Mouse (Mus musculus) left cerebral cortex, postnatal 25 days (tissue): ENCODE measurements around the gene Efr3b. TPM values are rescaled to one million over a fixed set of nuclear protein-coding genes. Genes with fewer than 3 reads are reported as not detected.

ENCODE experiments used
- DNase-seq, 2 experiments: peaks; one replicate each; pipeline ENCODE4 v3.0.0; 2022; ENCODE audit warnings: low spot score in 2 of 2, mixed read lengths in 1 of 2
- intact Hi-C: fragments of 180-260 bp; cut with DNase I; formaldehyde crosslinking; loops from one replicate; pipeline ENCODE4 v1.15.1; 2025
- total RNA-seq, 2 experiments: library from RNA; stranded (reverse); gene quantifications; 2 replicates each; pipeline ENCODE4 v1.2.3; 2021

Gene Efr3b
- total RNA-seq, 2 experiments from 2014 or later = 97.7 to 102 TPM

DNA sequence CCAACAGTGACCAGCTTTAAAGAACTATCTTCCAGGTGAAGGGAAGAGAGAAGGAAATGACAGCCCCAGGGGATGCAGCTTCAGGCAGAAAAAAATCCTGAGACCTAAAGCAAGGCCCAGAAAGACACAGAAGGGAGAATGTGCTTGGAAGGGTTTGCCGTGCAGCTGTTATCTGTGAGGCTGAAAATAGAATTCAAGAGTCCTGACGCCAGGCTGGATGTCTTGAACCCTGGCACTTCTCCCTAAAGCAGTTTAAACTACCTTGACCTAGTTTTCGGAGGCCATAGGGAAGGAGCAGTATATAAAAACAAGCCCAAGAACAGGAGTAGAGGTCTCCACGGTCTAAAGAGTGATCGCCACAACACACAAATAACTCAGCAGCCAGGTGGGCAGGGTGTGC is 3.7 kb upstream of the Efr3b start:
- no peak for DNase-seq
- intact Hi-C loops = no loop called here

DNA sequence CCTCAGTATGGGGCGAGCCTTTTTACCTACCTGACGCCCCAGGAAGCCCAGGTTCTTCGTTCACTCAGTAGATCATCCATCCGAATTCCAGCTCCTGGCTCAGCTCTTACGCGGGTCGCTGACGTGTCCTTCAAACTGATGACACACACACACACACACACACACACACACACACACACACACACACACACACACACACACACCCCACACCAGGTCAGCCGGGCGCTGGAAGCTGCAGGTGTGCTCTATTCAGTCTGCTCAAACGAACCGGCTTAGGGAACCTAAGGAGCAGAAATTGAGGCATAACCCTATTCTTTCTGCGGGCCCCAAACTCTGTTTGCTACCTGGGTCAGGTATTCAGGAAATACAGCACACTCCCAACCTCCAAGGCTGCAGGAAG is 331 bp upstream of the Efr3b start:
- intact Hi-C loops = loop anchor here (2.0 kb wide), 2 partner anchors 32 to 42 kb away; no protein-coding TSS in a partner anchor
- DNase-seq = no peak

DNA sequence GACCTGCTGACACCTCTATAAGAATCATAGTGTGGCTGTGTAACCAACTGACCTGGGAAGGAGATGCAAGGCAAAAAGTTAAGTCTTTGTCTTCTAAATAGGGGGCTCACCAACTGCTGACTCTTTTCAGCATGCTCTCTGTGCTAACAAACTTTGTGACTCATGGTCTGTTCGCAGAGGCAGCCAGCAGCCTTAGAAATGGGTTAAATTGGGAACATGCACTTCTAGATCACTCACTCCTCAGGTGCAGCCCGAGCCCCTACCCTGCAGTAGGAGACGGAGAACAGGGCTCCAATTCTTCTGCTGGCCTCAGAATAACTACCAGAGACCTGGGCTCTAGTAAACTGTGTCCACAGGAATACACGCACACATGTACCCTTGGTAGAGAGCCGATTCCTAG is 1.2 kb downstream of the Efr3b start:
- intact Hi-C loops = loop anchor here (1.0 kb wide), 1 partner anchor 54 kb away; no protein-coding TSS in a partner anchor

DNA sequence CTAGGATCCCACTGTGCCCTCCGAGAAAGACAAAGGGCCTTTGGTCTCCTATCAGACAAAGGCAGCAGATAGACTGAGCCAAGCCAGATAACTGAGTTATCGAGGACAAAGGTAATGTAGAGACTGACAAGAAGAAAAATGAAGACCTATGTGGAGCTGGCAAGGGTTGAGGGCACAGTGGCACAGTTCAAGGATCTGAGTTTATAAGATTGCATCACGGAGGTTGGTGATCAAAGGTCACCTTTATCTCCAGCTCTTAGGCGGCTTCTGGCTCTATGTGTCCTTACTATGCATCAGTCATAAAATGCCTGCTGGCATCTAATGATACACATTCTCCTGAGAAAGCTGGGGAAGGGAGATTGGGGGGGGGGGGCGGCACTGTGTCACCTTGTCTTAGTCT is 2.6 kb downstream of the Efr3b start:
- intact Hi-C loops = no loop called here
- DNase-seq = no peak

More for the DNA sequence above, 1.2 kb downstream of the Efr3b start:
- DNase-seq = peak in 1 of 2 experiments; percentile 62

DNA sequence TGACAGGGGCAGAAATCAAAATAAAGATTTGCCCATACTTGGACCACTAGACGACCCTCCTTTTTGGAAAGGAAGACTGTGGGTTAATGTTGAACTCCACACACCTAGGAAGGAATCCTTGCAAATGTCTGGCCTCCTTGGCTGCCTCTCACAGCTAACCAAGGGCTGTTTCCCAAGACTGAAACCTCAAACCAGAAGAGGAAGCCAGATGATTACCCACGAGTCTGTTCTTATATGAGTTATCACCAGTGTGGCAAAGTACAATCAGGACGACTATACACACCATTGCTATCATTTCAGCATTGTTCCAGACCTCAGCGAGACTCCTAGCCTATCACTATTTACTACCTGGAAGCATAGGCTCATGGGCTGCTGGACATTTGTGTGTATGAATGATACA is 9.7 kb downstream of the Efr3b start:
- DNase-seq = no peak
- intact Hi-C loops = no loop called here

DNA sequence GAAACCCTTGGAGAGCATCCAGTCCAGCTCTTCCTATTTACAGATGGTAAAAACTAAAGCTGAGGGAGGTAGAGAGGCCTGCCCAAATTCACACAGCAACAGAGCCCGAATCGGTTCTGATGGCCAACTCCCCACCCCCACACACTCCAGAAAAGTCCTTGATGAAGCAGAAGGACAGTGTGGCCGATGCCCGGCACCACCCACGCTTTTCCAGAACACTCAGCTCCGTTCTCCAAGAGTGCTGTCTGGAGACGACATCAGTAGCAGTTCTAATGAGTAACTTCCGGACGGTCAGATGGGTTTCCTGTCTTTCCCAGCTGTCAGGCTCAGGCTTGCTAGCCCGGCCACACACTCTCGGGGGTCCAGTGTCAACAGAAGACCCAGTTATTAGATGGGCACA is 10.2 kb downstream of the Efr3b start:
- peak; percentile 59 to 81 for DNase-seq
- intact Hi-C loops = no loop called here

DNA sequence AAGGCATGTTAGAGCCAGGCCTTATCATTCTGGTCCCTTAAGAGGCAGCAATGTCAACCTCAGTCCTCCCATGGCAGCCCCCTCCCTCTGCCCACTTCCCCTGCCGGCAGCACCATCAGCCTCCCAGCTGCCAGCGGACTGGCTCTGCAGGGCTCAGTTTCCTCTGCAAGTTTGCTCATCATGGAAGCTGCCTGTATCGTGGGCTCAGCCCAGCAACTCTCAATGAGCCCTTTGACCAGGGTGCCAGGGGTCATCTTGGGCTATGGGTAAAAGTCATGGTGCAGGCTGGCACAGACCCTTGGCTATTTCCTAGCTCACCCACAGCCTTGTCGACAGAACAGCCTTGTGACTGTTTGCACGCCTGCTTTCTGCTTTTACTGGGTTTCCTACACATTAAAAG is 14.4 kb downstream of the Efr3b start:
- intact Hi-C loops = no loop called here
- no peak for DNase-seq

DNA sequence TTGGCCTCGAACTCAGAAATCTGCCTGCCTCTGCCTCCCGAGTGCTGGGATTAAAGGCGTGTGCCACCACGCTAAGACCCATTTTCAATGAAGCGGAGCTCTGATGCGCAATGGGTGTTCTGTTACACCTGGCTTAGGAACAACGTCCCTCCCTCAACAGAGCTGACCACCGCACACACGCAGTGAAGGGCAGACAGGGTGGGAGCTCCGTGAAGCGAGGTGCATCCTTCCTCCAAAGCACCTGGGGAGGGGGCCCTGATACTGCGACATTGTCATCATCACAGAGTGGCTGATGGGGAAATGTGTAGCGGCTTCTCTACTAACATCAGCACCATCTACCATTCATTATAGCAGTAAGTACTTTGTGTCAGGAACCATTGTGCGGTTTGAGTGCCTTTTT is 15.2 kb downstream of the Efr3b start:
- no peak for DNase-seq
- intact Hi-C loops = no loop called here

DNA sequence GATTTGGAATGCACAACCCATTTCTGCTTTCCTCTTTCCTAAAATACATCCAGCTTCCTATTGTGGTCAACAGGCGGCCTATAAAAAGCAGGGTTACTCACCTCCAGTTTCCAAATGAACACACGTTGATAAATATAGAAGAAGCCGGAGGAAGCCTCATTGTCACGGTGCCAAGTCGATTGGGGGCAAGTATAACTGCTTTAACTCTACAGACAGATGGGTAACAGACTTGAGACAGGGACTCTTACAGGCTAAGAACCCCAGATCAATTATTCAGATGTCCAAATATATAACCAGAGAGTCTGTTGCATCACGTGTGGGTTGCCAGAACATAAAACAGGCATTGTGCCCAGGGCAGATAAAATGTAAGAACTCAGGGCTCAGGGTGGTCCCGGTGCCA is 15.9 kb downstream of the Efr3b start:
- peak in 1 of 2 experiments; percentile 45 for DNase-seq
- intact Hi-C loops = no loop called here

DNA sequence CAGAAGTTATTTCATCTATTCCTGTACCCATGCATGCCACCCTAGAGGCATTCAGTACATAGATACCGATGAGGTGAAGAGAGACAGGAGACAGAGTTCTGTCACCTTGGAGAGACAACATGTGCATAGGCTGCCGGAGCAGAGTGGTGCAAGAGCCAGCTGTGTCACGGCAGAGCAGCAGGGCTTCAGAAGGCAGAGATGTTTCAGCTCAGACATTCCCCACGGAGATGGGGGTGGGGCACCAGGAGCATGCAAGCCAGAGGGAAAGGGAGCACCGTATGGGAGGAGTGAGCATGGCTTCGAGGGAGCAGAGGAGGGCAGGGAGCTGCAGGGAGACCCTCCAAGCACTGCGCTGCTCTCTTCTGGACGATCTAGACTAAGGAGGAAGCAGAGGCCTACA is 18.2 kb downstream of the Efr3b start:
- intact Hi-C loops = no loop called here

DNA sequence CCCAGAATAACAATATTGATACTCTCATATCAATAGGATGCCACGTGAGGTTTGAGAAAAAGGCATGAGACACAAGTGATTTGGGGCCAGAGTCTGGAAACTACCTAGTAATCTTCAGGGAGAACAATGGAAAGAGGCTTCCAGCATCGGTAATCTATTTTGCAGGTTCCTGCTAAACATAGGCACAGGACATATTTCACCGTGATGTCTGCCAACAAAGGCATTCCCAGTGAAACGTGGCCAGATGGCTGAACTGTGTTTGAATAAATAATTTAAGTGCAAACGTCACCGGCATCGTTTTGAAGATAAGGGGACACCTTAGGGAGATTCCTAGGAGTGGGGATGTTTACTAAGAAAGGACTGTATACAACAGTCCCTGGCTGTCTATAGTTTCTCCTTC is 22.4 kb downstream of the Efr3b start:
- peak in 1 of 2 experiments; percentile 43 for DNase-seq
- intact Hi-C loops = no loop called here

More for the DNA sequence above, 18.2 kb downstream of the Efr3b start:
- no peak for DNase-seq

DNA sequence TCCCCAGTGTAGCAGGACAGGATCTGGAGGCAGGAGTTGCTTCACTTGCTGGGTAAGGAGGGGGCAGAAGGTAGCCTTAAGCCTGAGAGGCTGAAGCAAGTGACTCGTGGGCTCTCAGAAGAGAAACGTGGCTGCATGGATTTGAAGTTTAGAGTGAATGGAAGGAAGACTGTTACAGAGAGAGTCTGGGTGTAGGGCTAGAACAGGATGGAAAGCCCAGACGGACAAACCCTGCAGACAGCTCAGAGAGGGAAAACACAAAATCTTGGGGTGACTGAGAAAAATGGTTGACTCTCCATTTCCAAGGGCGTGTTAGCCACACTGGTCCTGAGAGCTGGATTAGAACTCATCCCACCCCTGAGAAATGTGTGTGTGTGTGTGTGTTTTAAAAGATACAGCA is 23.0 kb downstream of the Efr3b start:
- DNase-seq = no peak
- intact Hi-C loops = no loop called here

DNA sequence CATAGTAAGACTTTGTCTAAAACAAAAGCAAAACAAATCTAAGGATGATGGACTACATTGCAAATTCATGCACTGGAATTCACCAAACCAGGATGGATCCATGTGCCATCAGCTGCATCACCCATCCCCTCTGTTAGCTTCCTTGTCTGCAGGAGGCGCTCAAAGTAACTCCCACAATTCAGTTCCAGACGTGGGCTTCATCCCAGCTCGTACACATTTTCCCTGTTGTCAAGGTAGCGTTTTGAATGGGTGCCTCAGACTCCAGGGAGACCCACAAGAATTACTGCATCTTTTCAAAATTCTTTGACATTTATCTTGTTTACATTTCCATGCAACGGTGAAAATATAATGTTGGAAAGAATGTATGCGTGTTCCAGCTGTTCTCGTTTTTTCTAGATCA is 23.5 kb downstream of the Efr3b start:
- intact Hi-C loops = no loop called here
- peak in 1 of 2 experiments; percentile 54 for DNase-seq

DNA sequence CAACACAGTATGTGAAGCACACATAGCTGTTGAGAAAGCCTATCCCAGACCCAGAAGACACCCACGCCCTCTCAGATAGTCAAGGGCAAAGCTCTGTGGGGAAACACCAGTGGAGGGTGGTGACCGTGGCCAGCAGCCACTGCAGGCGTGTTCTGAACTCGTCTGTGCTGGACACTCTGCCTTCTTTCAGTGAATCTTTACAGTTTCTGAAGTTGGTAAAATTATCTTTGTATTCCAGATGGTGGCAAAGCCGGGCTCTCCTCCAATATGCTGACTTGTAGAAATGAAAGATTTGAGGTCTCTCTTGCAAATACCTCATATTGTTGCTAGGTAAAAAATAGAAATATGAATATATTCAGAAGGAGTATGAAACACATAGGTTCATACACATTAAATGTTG is 27.0 kb downstream of the Efr3b start:
- peak; percentile 58 to 94 for DNase-seq
- intact Hi-C loops = no loop called here

DNA sequence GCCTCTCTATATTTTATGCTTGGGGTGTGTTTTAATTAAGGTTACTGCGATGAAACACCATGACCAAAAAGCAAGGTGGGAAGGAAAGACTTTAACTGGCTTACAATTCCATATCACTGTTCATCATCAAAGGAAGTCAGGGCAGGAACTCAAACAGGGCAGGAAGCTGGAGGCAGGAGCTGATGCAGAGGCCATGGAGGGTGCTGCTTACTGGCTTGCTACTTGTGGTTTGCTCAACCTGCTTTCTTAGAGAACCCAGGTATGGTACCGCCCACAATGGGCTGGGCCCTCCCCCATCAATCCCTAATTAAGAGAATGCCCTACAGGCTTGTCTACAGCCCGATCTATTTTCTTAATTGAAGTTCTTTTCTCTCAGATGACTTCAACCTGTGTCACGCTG is 27.4 kb downstream of the Efr3b start:
- intact Hi-C loops = no loop called here
- DNase-seq = no peak

DNA sequence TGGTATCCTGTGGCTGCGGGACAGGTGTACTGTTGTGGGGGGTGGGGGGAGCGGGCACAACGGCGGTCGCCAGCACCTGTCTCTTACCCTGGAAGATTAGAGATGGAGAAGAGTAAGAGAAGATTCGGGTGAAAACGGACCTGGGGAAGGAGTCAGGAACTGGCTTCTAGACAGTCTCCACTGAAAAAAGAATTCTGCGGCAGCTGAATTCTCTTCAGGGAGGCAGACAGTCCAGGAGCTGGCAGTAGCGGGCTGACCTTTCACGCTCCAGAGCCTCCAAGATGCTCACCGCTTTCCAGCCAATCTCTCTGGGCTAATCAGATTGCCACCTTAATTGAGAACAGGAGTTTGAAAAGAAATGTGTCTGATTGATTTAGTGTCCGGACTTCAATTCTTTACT is 30.0 kb downstream of the Efr3b start:
- no peak for DNase-seq
- intact Hi-C loops = no loop called here

DNA sequence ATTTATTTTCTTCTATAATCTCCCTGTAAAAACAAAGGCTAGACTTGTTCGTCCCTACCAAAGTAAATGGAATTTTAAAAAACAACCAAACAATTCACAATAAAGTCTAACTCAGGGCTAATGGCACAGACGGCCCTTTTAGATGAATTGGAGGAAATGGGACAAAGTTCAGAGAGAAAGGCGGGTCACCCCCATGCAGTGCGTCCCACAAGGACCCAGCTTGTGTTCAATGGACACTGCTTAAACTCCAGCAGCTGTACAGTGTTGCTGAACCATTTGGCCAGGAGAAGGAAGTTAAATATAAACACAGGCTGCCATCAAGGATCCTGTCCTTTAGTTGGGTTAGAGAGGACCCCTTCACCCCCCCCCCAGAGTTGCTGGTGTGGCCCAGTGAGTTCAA is 30.9 kb downstream of the Efr3b start:
- intact Hi-C loops = loop anchor here (2.0 kb wide), 1 partner anchor 31 kb away; the partner anchor contains the start of gene Efr3b

DNA sequence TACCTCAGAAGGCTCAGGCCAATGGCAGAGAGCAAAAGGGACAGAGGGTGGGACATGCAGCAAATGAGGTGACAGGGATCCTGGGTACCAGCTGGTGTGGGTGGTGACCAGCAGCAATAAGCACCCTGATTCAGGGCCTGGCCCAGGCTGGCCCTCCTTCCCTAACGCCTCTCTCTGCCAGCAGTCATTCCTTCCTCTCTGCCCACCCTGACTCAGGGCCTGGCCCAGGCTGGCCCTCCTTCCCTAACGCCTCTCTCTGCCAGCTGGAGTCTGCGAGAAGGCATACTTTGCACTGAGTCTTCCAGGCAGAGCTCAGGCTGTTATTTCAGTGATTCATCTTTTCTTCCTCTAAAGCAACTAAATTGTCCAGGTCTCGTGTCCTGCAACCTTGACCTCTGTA is 31.5 kb downstream of the Efr3b start:
- intact Hi-C loops = loop anchor here (2.0 kb wide), 1 partner anchor 32 kb away; the partner anchor contains the start of gene Efr3b
- DNase-seq = peak; percentile 33 to 57

More for the DNA sequence above, 30.9 kb downstream of the Efr3b start:
- DNase-seq = no peak

DNA sequence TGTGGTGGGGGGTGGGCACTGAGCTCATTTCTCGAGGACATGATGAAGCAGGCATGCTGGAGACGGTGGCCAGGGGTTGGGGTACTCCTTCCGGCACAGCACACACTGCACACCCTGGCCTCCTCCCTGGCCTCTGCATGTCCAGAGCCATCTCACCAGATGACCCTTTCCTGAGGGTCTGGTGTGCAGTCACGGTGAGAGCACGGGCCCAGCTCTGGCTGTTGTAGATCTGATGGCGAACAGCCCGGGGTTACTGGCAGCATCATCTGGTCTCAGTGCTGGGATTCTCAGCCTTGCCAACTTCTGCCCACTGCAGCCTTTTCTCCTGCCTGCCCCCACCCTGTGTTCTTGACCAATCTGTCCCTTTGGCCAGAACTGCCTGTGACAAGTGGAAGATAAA is 32.6 kb downstream of the Efr3b start:
- peak in 1 of 2 experiments; percentile 53 for DNase-seq
- intact Hi-C loops = loop anchor here (2.0 kb wide), 1 partner anchor 33 kb away; the partner anchor contains the start of gene Efr3b

DNA sequence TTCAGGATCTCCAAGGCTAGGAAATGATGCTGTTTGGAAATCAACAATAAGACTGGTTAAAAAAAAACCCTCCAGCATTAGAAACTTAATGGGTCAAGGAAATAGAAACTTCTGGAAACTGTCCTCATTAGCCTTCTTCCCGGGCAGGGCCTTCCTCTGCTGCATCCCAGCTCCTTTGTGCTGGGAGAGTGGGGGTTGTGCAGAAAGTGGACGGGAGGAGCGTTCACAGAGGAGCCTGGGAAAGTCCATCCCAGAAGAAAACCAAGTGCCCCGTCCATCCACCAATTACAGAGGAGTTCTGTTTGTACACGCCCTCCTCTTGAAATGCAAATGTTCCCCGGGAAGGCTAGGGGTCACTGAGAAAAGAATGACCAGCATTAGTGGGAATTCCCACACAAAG is 34.1 kb downstream of the Efr3b start:
- intact Hi-C loops = no loop called here
- DNase-seq = peak in 1 of 2 experiments; percentile 53

DNA sequence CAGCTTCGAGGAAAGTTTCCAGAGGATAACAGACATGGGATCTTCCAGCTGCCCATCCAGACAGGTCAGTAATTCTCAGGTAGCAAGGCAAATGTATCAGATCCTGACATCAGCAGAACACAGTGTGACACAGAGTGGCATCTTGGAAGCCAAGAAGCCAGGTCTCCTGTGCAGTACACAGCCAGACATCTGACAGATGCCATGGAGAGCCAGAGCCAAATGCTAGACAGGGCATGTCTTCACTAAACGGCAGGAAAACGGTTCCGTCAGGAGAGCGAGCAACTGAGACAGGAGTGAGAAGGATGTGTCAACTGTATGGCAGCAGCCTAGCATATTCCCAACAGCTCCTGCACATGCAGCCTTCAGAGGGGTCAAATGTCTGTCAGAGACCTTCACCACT is 38.3 kb downstream of the Efr3b start:
- DNase-seq = no peak
- intact Hi-C loops = no loop called here

DNA sequence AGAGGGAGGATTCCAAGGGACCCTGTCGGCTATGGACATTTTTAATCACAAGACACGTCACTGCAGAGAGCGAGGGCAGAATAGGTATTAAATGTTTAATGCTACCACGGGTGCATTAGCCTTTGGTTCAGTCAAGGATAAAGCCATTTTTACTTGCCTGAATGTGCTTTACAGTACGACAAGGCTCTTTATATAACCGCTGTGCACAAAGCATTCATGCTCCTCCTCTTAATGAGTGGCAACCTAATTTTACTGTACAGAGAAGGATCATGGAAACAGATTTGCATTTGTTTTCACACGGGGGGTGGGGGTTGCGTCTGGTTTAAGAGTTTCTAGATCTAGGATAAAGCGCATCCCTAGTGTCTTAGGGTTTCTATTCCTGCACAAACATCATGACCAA is 42.0 kb downstream of the Efr3b start:
- intact Hi-C loops = no loop called here
- no peak for DNase-seq
